Mouse (Mus musculus) urinary bladder, postnatal 14 days (tissue): ENCODE measurements around the gene Slc28a2.
"Not testable (repeated sequence)": the region's sequence is repeated elsewhere in the genome, so short reads cannot be mapped to it uniquely, and the experiment has no call there.

ENCODE experiments used
- DNase-seq: peaks from one replicate; pipeline ENCODE4 v3.0.0; 2021; ENCODE audit warnings: low spot score

Gene Slc28a2

GRCm38 (mm10) chr2:122467351-122468013 is 41.2 kb downstream of the Slc28a2 start:
- peak; percentile 94 for DNase-seq

GRCm38 (mm10) chr2:122469221-122469620 is 42.9 kb downstream of the Slc28a2 start:
- no peak for DNase-seq

- no peak for DNase-seq
These were observed 50.3 kb downstream of the Slc28a2 start for GRCm38 (mm10) chr2:122476585-122476984.

- DNase-seq, result not testable (repeated sequence)
These were observed 57.5 kb downstream of the Slc28a2 start for GRCm38 (mm10) chr2:122483787-122484186.

GRCm38 (mm10) chr2:122484641-122485040 is 58.4 kb downstream of the Slc28a2 start, which contains the start of gene Gm14085:
Gene Gm14085 (plus strand): TSS chr2:122484941.
- no peak for DNase-seq

GRCm38 (mm10) chr2:122485654-122486053 is 59.4 kb downstream of the Slc28a2 start:
- DNase-seq, result not testable (repeated sequence)

GRCm38 (mm10) chr2:122486122-122486521 is 59.8 kb downstream of the Slc28a2 start:
- not testable (repeated sequence) for DNase-seq

- DNase-seq, result no peak
These were observed 60.4 kb downstream of the Slc28a2 start for GRCm38 (mm10) chr2:122486674-122487073.
